Mouse (Mus musculus) frontal cortex, adult (tissue): ENCODE measurements around the gene Ppp1r15a.
"Not testable (repeated sequence)": the region's sequence is repeated elsewhere in the genome, so short reads cannot be mapped to it uniquely, and the experiment has no call there.

Experiments
- ATAC-seq: cut with Nextera tagmentation; 2 replicates; pipeline ENCODE4 v1.9.2; 2017; ENCODE audit warnings: mild to moderate bottlenecking, moderate library complexity, mixed read lengths; ENCODE audit not compliant: low TSS enrichment

Gene Ppp1r15a

DNA sequence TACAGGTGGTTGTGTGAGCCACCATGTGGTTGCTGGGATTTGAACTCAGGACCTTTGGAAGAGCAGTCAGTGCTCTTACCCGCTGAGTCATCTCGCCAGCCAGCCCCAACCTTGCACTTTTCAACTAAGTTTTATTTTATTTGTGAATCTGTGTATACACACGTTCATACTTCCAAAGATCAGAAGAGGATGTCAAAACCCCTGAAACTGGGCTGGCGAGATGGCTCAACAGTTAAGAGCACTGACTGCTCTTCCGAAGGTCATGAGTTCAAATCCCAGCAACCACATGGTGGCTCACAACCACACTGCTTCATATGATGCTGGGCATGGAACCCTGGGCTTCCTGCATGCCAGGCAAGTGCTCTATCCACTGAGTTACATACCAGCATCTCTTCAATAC, 41.1 kb downstream of the Ppp1r15a start:
- ATAC-seq = not testable (repeated sequence)

DNA sequence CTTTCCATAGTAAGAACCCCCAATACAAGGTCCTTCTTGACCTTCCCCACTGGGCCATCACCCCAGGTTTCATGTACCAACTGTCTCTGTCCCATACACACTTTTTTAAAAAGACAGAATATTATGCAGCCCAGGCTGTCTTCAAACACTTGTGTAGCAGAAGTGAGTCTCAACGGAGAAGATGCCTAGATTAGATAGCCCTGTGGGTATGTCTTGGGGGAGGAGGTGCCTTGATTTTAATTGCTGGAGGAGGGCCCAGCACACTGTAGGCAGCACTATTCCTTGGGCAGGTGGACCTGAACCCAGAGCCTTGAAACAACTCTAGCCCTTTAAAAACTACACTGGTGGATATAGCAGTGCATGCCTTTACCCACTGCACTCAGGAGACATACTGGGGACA, 43.9 kb downstream of the Ppp1r15a start:
- ATAC-seq = no peak

DNA sequence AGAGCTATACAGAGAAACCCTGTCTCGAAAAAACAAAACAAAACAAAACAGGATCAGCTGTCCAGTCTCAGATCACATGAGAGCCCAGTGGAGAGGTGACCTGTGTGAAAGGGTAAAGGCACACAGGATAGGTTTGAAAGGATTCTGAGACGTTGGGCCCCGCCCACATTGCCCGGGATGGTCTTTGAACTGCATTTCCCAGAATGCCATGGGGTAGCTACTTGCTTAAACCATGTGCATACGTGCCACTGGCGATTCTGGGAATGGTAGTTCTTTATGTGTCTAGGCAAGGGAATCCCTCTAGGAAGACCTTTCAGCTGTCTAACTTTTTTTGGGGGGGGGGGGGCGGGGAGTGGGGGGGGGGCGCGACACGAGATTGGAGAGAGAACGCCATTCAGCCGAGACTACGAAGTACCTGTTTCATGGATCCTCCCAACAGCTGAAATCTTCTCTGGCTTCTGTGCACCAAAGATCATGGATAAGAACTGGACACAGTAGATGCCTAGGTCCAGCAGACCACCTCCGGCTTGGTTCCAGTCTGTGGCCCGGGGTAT, 44.6 kb downstream of the Ppp1r15a start, which contains the start of gene Tulp2:
Gene Tulp2, plus strand, starts transcription at position 504 of the 554 bp plus-strand sequence.
- peak; percentile 69; the same call in 1 of the 2 replicates for ATAC-seq

- not testable (repeated sequence) for ATAC-seq
Observed at GRCm38 (mm10) chr7:45480310-45480709, 45.8 kb downstream of the Ppp1r15a start.

DNA sequence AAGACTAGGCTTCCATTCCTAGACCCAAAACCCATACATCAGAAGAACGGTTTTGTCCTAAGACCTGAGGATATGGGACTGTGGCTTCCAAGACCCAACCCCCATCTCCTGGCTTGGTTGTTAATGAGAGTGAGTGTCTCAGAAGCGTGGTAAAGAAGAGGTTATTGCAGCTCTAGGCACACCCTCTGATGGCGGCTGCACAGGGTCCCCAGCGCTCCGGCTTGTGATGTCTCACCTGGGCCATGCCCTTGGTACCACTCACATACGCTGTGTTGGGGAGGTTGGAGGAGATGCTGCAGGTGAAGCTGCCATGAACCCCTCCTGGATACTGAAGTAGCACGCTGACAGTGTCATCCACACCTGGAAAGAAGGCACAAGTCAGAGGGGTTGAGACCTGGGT, 47.3 kb downstream of the Ppp1r15a start:
- no peak for ATAC-seq

- peak; percentile 70; the same call in 1 of the 2 replicates for ATAC-seq
Observed at GRCm38 (mm10) chr7:45477003-45477402, 49.1 kb downstream of the Ppp1r15a start.

DNA sequence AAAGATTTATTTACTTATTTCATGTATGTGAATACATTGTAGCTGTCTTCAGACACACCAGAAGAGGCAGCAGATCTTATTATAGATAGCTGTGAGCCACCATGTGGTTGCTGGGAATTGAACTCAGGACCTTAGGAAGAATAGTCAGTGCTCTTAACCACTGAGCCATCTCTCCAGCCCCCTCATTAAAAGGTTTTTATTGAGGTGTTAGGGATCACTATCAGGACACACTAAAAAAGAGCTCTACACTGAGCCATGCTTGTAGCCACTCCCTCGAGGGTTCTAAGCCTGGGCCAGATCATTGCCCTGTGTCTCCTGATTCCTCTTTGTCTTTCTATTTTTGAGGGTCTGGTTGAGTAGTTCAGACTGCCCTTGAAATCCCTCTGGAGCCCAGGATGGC, 49.6 kb downstream of the Ppp1r15a start:
- no peak for ATAC-seq

- peak; percentile 48; the same call in 1 of the 2 replicates for ATAC-seq
Observed at GRCm38 (mm10) chr7:45475291-45475969, 50.6 kb downstream of the Ppp1r15a start.
